Mouse (Mus musculus) myocyte (in vitro differentiated cells): ENCODE measurements around the gene Peli2. TPM values are rescaled to one million over a fixed set of nuclear protein-coding genes. Genes with fewer than 3 reads are reported as not detected.

Source experiments
- H3K27me3 ChIP-seq: one replicate; pipeline ENCODE4 v1.6.1; 2011; ENCODE audit not compliant: control insufficient read depth, insufficient read depth, insufficient read length
- H3K36me3 ChIP-seq: one replicate; pipeline ENCODE4 v1.6.1; 2011; ENCODE audit not compliant: control insufficient read depth, insufficient read depth
- H3K4me2 ChIP-seq: one replicate; pipeline ENCODE4 v1.6.1; 2011; ENCODE audit warnings: low read depth, control low read depth
- H3K4me3 ChIP-seq: one replicate; pipeline ENCODE4 v1.5.1; 2011; ENCODE audit warnings: mild to moderate bottlenecking, control low read depth, moderate library complexity
- H3K79me2 ChIP-seq: one replicate; pipeline ENCODE4 v1.6.1; 2011; ENCODE audit not compliant: control insufficient read depth, insufficient read depth
- H3ac ChIP-seq: one replicate; pipeline ENCODE4 v1.6.1; 2011; ENCODE audit not compliant: control insufficient read depth, insufficient read length
- CEBPB ChIP-seq: IDR thresholded peaks from 2 replicates; pipeline ENCODE4 v1.6.1; 2011; ENCODE audit warnings: mild to moderate bottlenecking, moderate library complexity; ENCODE audit not compliant: poor library complexity, insufficient read depth, severe bottlenecking
- E2F4 ChIP-seq: IDR thresholded peaks from one replicate; pipeline ENCODE4 v1.6.1; 2011; ENCODE audit warnings: mild to moderate bottlenecking, control low read depth, moderate library complexity; ENCODE audit not compliant: insufficient read depth
- MAX ChIP-seq: IDR thresholded peaks from one replicate; pipeline ENCODE4 v1.6.1; 2011; ENCODE audit warnings: low read depth, mild to moderate bottlenecking, control low read depth
- MYOD1 ChIP-seq, 3 experiments: IDR thresholded peaks; one replicate each; pipeline ENCODE4 v1.6.1; 2011; ENCODE audit warnings: control low read depth in 2 of 3, low read depth in 2 of 3, mild to moderate bottlenecking in 2 of 3, moderate library complexity in 1 of 3; ENCODE audit not compliant: insufficient read length in 2 of 3, control insufficient read depth in 1 of 3
- MYOG ChIP-seq, 3 experiments: IDR thresholded peaks; one replicate each; pipeline ENCODE4 v1.6.1; 2011; ENCODE audit warnings: control low read depth in 2 of 3, low read depth in 2 of 3, mild to moderate bottlenecking in 2 of 3; ENCODE audit not compliant: insufficient read length in 2 of 3, control insufficient read depth in 1 of 3, insufficient read depth in 1 of 3
- POLR2A ChIP-seq: IDR thresholded peaks from one replicate; pipeline ENCODE4 v1.6.1; 2011; ENCODE audit warnings: low read depth, mild to moderate bottlenecking, control low read depth, moderate library complexity; ENCODE audit not compliant: insufficient read length
- POLR2AphosphoS2 ChIP-seq: IDR thresholded peaks from one replicate; pipeline ENCODE4 v1.6.1; 2011; ENCODE audit warnings: low read depth, control low read depth; ENCODE audit not compliant: insufficient read length
- REST ChIP-seq: IDR thresholded peaks from one replicate; pipeline ENCODE4 v1.6.1; 2011; ENCODE audit warnings: mild to moderate bottlenecking, control low read depth, moderate library complexity; ENCODE audit not compliant: insufficient read depth, insufficient read length
- SRF ChIP-seq: IDR thresholded peaks from one replicate; pipeline ENCODE4 v1.6.1; 2011; ENCODE audit warnings: low read depth; ENCODE audit not compliant: control insufficient read depth, insufficient read length
- TCF12 ChIP-seq: IDR thresholded peaks from one replicate; pipeline ENCODE4 v1.6.1; 2011; ENCODE audit warnings: mild to moderate bottlenecking, control low read depth; ENCODE audit not compliant: poor library complexity, insufficient read depth, severe bottlenecking
- TCF3 ChIP-seq: IDR thresholded peaks from one replicate; pipeline ENCODE4 v1.6.1; 2011; ENCODE audit warnings: low read depth, control low read depth; ENCODE audit not compliant: insufficient read length
- USF1 ChIP-seq: IDR thresholded peaks from one replicate; pipeline ENCODE4 v1.6.1; 2011; ENCODE audit warnings: low read depth, mild to moderate bottlenecking, control low read depth, moderate library complexity
- polyA plus RNA-seq: library from polyadenylated mRNA; unstranded; fragments of >200 nt; fragmentation: generic; extraction: Trizol; gene quantifications from one replicate; pipeline ENCODE4 v1.2.1, GENCODE M21; 2012; ENCODE audit warnings: missing spikeins

The Peli2 gene
- polyA plus RNA-seq, 1 experiment: 15.8 TPM

- H3K4me2 ChIP-seq: no peak overlapping the region
- no peaks in the 10 kb centered on the region for H3K27me3 ChIP-seq
Measured at GRCm38 (mm10) chr14:48323771-48324459, 203.3 kb downstream of the Peli2 start.

DNA sequence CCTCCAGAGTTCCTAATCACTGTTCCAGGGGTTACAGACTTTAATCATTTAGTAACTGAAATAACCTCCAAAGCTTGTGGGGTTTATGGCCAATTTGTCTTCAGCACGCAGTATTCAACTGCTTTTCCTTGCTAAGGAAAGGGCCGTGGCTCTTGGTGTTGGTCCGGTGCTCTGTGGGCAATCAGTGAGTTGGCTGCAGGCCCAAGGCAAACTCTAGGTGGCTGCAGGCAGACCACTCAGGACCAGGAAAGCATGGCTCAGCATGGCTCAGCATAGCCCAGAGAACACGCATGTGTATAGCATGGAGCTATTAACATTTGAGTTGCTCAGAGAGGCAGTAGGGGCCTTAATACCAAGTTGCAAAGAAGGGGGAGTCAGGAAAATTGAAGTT lies 203.8 kb downstream of the Peli2 start:
- Histone ChIP-seq H3K4me2 (no peak overlapping the region), H3K27me3 (no peaks in the 10 kb centered on the region)
- TF ChIP-seq REST: no peak
- no peak for TF ChIP-seq TCF12
- no peak for TF ChIP-seq CEBPB

More at GRCm38 (mm10) chr14:48323771-48324459, 203.3 kb downstream of the Peli2 start:
- TF ChIP-seq SRF (no peak), MAX (no peak), MYOD1 (IDR thresholded peaks at IDR 0.05; ENCODE audit: control insufficient read depth in 1 of 3, insufficient read length in 2 of 3, low read depth in 2 of 3) (no peak)
- Histone ChIP-seq H3K36me3 (no peaks in the 10 kb centered on the region), H3K4me3 (no peak overlapping the region), H3K79me2 (no peaks in the 10 kb centered on the region), H3ac (no peak overlapping the region)

DNA sequence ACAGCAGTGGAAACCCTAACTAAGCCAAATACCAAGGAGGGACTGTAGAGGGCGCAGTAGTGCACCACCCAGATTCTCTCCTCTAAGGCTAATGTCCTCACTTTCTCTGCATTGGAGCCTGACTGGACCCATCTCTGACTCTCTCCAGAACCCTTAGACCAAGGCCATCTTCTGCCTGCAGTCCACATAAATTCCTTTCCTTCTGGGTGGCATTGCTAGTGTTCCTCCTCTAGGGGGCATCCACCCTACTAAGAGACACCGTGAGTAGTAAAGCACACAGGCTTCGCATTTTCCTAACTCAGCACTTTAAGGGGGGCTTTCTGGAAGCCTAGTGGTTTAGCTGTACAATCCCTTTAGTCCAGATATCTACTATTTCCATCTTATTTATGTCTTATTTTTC lies 207.1 kb downstream of the Peli2 start:
- H3K79me2 ChIP-seq: no peaks in the 10 kb centered on the region
- H3K4me2 ChIP-seq: no peak overlapping the region
- no peak overlapping the region for H3K4me3 ChIP-seq
- no peaks in the 10 kb centered on the region for H3K27me3 ChIP-seq
- no peaks in the 10 kb centered on the region for H3K36me3 ChIP-seq
- TF ChIP-seq USF1: no peak
- no peak for TF ChIP-seq TCF12
- no peak for TF ChIP-seq CEBPB
- TF ChIP-seq MYOD1 (IDR thresholded peaks at IDR 0.05; ENCODE audit: control insufficient read depth in 1 of 3, insufficient read length in 2 of 3, low read depth in 2 of 3): no peak
- TF ChIP-seq POLR2AphosphoS2: no peak
- no peak for TF ChIP-seq MYOG (IDR thresholded peaks at IDR 0.05; ENCODE audit: control insufficient read depth in 1 of 3, insufficient read depth in 1 of 3, insufficient read length in 2 of 3, low read depth in 2 of 3)
- no peak overlapping the region for H3ac ChIP-seq

More for the DNA sequence above, 203.8 kb downstream of the Peli2 start:
- Histone ChIP-seq H3K36me3 (no peaks in the 10 kb centered on the region), H3ac (no peak overlapping the region), H3K79me2 (no peaks in the 10 kb centered on the region), H3K4me3 (no peak overlapping the region)

GRCm38 (mm10) chr14:48329716-48330365 lies 209.2 kb downstream of the Peli2 start:
- no peak overlapping the region for H3K4me3 ChIP-seq
- no peak overlapping the region for H3ac ChIP-seq
- H3K4me2 ChIP-seq: no peak overlapping the region
- TF ChIP-seq E2F4 (no peak), TCF3 (no peak), MYOD1 (IDR thresholded peaks at IDR 0.05; ENCODE audit: control insufficient read depth in 1 of 3, insufficient read length in 2 of 3, low read depth in 2 of 3) (no peak), CEBPB (no peak), POLR2AphosphoS2 (no peak), MYOG (IDR thresholded peaks at IDR 0.05; ENCODE audit: control insufficient read depth in 1 of 3, insufficient read depth in 1 of 3, insufficient read length in 2 of 3, low read depth in 2 of 3) (no peak), MAX (no peak), TCF12 (no peak), USF1 (no peak), POLR2A (no peak), REST (no peak), SRF (no peak)
- H3K79me2 ChIP-seq: no peaks in the 10 kb centered on the region
- H3K36me3 ChIP-seq: no peaks in the 10 kb centered on the region
- H3K27me3 ChIP-seq: no peaks in the 10 kb centered on the region
